Mouse (Mus musculus) testis, adult 2 months (tissue): ENCODE measurements around the gene Kng1. TPM values are rescaled to one million over a fixed set of nuclear protein-coding genes. Genes with fewer than 3 reads are reported as not detected.

Experiments used
- H3K27ac ChIP-seq: fragments of 200-500 bp; 2 replicates; pipeline ENCODE4 v1.5.1; 2012; ENCODE audit warnings: low read depth, low read length; ENCODE audit not compliant: control insufficient read depth, insufficient read depth
- H3K27me3 ChIP-seq: fragments of 200-500 bp; 2 replicates; pipeline ENCODE4 v1.6.1; 2012; ENCODE audit warnings: mild to moderate bottlenecking, low read length, moderate library complexity; ENCODE audit not compliant: control insufficient read depth, insufficient read depth
- H3K36me3 ChIP-seq: fragments of 200-500 bp; 2 replicates; pipeline ENCODE4 v1.6.1; 2012; ENCODE audit warnings: mild to moderate bottlenecking, low read length; ENCODE audit not compliant: control insufficient read depth, insufficient read depth
- H3K4me1 ChIP-seq: fragments of 200-500 bp; 2 replicates; pipeline ENCODE4 v1.6.1; 2012; ENCODE audit warnings: low read length; ENCODE audit not compliant: control insufficient read depth, insufficient read depth
- H3K4me3 ChIP-seq: fragments of 200-500 bp; 2 replicates; pipeline ENCODE4 v1.5.1; 2012; ENCODE audit warnings: low read depth, mild to moderate bottlenecking, low read length, moderate library complexity, mixed read lengths; ENCODE audit not compliant: control insufficient read depth
- CTCF ChIP-seq: fragments of 200-500 bp; IDR thresholded peaks from 2 replicates; pipeline ENCODE4 v1.5.1; 2012; ENCODE audit warnings: low read depth, mild to moderate bottlenecking, inconsistent platforms, low read length, moderate library complexity; ENCODE audit not compliant: control insufficient read depth, insufficient read depth, insufficient replicate concordance
- POLR2A ChIP-seq: fragments of 200-500 bp; IDR thresholded peaks from 2 replicates; pipeline ENCODE4 v1.6.1; 2012; ENCODE audit warnings: low read depth, mild to moderate bottlenecking, inconsistent platforms, low read length, moderate library complexity; ENCODE audit not compliant: control insufficient read depth
- polyA plus RNA-seq: library from polyadenylated mRNA; depleted of rRNA; stranded (reverse); fragments of >200 nt; gene quantifications from 2 replicates; pipeline ENCODE4 v1.2.3, GENCODE M21; 2012

Kng1 gene
- polyA plus RNA-seq, 1 experiment: not detected

DNA sequence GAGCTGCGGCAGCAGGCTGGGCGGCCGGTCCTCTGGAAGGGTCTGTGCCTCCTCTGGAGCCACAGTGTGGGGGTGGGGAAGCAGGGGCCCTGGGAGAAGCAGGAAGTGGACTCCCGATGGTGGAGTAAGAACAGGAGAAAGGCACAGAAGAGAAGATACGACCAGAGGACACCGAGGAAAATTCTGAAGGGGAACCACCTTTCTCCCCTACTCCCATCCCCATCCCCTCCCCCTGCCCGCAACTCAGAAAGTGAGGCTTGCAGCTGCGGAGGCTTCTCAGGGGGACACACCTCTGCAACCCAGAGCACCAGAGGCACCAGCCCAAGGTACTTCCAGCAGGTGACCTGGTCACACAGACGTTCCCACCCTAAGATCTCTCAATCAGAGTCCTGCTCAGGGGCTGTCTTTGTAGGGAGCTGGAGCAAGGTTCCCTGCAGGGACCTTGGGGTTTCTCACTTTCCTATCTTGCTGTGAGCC lies 42.5 kb downstream of the Kng1 start:
- peaks cover 12% of the 10 kb centered on the region for H3K4me1 ChIP-seq
- H3K27ac ChIP-seq: 0 out of 2 replicates have a peak overlapping the region, but pooled peaks have one; percentile 32
- no peaks in the 10 kb centered on the region for H3K36me3 ChIP-seq
- peak overlapping the region; percentile 91 for H3K4me3 ChIP-seq
- peaks cover 3% of the 10 kb centered on the region; the same call in 1 of the 2 replicates for H3K27me3 ChIP-seq
- TF ChIP-seq POLR2A (no peak), CTCF (no peak)

DNA sequence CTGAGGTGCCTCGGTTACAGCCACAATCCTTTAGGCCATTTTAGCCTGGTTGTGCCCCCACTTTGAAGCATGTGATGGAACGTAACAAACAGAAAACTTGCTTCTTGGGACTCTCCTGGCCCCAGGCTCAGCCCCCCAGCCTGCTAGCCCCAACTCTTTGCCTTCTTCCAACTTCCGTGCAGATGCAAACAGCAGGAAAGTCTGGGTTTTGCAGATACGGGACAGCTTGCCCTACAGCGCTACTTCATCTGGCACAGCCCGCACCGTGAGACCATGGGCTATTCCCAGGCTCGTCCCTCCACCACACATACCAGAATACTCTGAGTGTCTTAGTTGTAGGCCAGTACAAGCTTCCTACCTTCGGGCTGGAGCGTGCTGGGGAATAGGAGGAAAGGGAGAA lies 42.9 kb downstream of the Kng1 start:
- TF ChIP-seq CTCF (no peak), POLR2A (no peak)
- H3K4me3 ChIP-seq: peak overlapping the region; percentile 91
- peaks cover 12% of the 10 kb centered on the region for H3K4me1 ChIP-seq
- H3K27me3 ChIP-seq: peaks cover 3% of the 10 kb centered on the region; the same call in 1 of the 2 replicates
- peak overlapping the region; percentile 21; the same call in 1 of the 2 replicates for H3K27ac ChIP-seq
- H3K36me3 ChIP-seq: no peaks in the 10 kb centered on the region

DNA sequence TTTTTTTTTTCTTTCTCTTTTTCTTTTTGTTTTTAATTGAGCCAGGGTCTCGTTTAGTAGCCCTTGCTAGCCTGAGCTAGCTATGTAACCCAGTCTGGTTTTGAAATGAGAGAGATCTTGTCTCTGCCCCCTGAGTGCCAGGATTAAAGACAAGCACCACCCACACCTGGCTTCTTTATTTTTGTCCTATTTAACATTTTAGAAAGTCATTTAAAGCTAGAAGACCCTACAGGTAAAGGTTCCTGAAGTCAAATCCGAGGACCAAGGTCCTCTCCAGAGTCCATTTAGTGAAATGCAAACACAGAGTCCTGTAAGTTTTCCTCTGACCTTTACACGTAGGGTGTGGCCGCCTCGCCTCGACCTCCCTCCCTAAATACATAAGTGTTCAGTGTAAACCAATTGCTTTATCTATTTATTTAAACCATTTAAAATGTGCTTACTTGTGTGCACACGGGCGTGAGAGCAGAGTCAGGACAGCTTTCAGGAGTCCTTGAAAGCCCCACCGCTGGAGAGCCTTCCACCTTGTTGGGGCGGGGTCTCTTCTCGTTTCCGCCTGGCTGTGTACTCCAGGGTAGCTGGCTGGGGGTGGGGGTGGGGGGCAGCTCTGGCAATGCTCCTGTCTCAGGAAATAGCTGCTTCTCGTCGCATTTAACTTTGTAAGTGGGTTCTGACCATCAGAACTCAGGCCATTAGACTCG lies 44.8 kb downstream of the Kng1 start:
- Histone ChIP-seq H3K27ac (peak overlapping the region; percentile 57), H3K4me3 (peak overlapping the region; percentile 85), H3K4me1 (peaks cover 12% of the 10 kb centered on the region), H3K36me3 (no peaks in the 10 kb centered on the region), H3K27me3 (peaks cover 3% of the 10 kb centered on the region; the same call in 1 of the 2 replicates)
- TF ChIP-seq CTCF (no peak), POLR2A (no peak)

DNA sequence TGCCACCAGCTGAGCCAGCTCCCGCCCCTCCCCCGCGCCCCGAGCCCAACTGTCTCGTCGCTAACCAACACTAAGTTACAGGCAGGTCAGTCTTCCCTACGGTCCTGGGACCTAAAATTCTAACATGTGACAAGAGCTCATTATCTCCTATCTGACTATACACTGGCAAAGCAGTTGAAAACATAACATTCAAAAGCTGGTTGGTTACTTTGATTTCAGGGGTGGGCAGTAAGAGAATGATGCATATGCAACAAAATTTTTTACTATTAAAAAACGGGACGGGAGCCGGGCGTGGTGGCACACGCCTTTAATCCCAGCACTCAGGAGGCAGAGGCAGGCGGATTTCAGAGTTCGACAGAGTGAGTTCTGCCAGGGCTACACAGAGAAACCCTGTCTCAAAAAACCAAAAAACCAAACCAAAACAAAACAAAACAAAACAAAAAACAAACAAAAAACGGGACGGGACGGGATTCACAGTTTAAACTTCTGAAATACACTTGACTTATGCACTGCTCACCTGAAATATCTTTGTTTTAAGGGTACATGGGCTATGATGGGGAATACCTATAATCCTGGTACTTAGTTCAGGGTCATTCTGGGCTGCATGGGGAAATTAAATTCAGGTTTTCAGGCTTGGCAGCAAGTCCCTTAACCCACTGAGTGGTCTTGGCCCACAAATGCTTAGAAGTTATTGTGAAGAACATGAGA lies 45.5 kb downstream of the Kng1 start:
- H3K4me1 ChIP-seq: peaks cover 12% of the 10 kb centered on the region
- H3K27ac ChIP-seq: peak overlapping the region; percentile 27
- TF ChIP-seq CTCF (no peak), POLR2A (no peak)
- no peaks in the 10 kb centered on the region for H3K36me3 ChIP-seq
- peak overlapping the region; percentile 85 for H3K4me3 ChIP-seq
- H3K27me3 ChIP-seq: peaks cover 3% of the 10 kb centered on the region; the same call in 1 of the 2 replicates

DNA sequence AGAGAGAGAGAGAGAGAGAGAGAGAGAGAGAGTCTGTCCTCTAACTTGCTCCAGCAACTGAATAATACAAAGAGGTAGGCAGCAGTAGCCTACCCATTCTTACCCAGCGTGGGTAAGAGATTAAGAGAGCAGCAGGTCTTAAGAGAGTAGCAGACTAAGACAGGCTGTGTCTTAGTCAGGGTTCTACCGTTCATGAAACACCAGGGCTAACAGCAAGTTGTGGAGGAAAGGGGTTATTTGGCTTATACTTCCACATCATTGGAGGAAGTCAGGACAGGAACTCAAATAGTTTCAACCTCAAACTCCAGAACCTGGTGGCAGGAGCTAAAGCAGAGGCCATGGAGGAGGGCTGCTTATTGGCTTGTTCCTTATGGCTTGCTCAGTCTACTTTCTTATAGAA lies 46.2 kb downstream of the Kng1 start:
- Histone ChIP-seq H3K4me1 (peaks cover 12% of the 10 kb centered on the region), H3K27ac (peak overlapping the region; percentile 7), H3K4me3 (peak overlapping the region; percentile 85), H3K27me3 (peaks cover 3% of the 10 kb centered on the region; the same call in 1 of the 2 replicates), H3K36me3 (no peaks in the 10 kb centered on the region)
- TF ChIP-seq POLR2A (no peak), CTCF (no peak)

DNA sequence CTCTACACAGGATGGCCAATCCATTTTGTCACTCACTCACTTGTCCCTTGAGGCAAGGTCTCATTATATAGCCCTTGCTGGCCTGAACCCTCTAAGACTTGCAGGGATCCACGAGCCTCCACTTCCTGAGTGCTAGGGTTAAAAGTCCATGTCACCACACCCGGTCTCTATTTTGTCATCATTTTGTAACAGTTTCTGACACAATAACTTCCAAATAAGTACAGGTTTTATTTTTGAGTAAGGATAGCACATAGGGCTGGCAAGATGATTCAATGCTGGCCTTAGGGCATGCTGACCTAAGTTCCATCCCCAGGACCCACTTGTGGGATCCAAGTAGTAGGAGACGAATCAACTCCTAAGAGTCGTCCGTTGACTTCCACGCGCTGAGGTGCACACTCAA lies 48.5 kb downstream of the Kng1 start:
- Histone ChIP-seq H3K36me3 (no peaks in the 10 kb centered on the region), H3K4me3 (peak overlapping the region; percentile 80), H3K27ac (peak overlapping the region; percentile 70), H3K27me3 (no peaks in the 10 kb centered on the region), H3K4me1 (no peaks in the 10 kb centered on the region)
- TF ChIP-seq CTCF (no peak), POLR2A (no peak)
